Mouse (Mus musculus): Measurements from ENCODE around the gene Syvn1. TPM values are rescaled to one million over a fixed set of nuclear protein-coding genes. Genes with fewer than 3 reads are reported as not detected.

Syvn1 gene
- polyA plus RNA-seq, 1 experiment from 2014 or later = 27.5 TPM

GRCm38 (mm10) chr19:6015511-6016315 is 30.7 kb upstream of the Syvn1 start, which contains the start of gene Capn1:
Gene Capn1, minus strand, starts transcription at chr19:6015897.
- H3K9ac ChIP-seq (replicated peaks; ENCODE audit: low read depth, low read length) = peak within 1 kb of the TSS; percentile 45
- no peaks in the 10 kb centered on the region for H3K9me3 ChIP-seq (ENCODE audit: control insufficient read depth, low read depth, low read length)
- H3K4me3 ChIP-seq (ENCODE audit: low read depth, low read length) = peak within 1 kb of the TSS; percentile 50
- H3K27me3 ChIP-seq (ENCODE audit: control insufficient read depth, insufficient read depth, low read length) = no peaks in the 10 kb centered on the region
- H3K36me3 ChIP-seq (ENCODE audit: control insufficient read depth, insufficient read depth, low read length) = no peaks in the 10 kb centered on the region; the same call in 1 of the 2 replicates
- peak; percentile 68 for ATAC-seq (ENCODE audit: insufficient number of reproducible peaks, insufficient read depth, low FRiP score, low read depth)
- 2% methylated on average over 40 of the region's 40 CpGs for WGBS
- H3K27ac ChIP-seq (ENCODE audit: low read length) = peak within 1 kb of the TSS; percentile 59; the same call in 1 of the 2 replicates
- peak within 1 kb of the TSS; percentile 90 for H3K4me2 ChIP-seq (replicated peaks; ENCODE audit: low read depth, low read length)
- 0 out of 2 replicates have a peak, but pooled peaks cover 3% of the 10 kb centered on the region for H3K4me1 ChIP-seq (ENCODE audit: control insufficient read depth, insufficient read depth, low read length)

- Histone ChIP-seq H3K27ac (ENCODE audit: low read length) (no peak overlapping the region), H3K9ac (replicated peaks; ENCODE audit: low read depth, low read length) (no peak overlapping the region), H3K9me3 (ENCODE audit: control insufficient read depth, low read depth, low read length) (no peaks in the 10 kb centered on the region), H3K4me1 (ENCODE audit: control insufficient read depth, insufficient read depth, low read length) (0 out of 2 replicates have a peak, but pooled peaks cover 3% of the 10 kb centered on the region), H3K36me3 (ENCODE audit: control insufficient read depth, insufficient read depth, low read length) (no peaks in the 10 kb centered on the region), H3K4me2 (replicated peaks; ENCODE audit: low read depth, low read length) (no peak overlapping the region), H3K4me3 (ENCODE audit: low read depth, low read length) (no peak overlapping the region), H3K27me3 (ENCODE audit: control insufficient read depth, insufficient read depth, low read length) (no peaks in the 10 kb centered on the region)
- WGBS = 56% methylated on average over 7 of the region's 7 CpGs
- no peak for ATAC-seq (ENCODE audit: insufficient number of reproducible peaks, insufficient read depth, low FRiP score, low read depth)
These were observed 29.8 kb upstream of the Syvn1 start for GRCm38 (mm10) chr19:6016532-6016931.

- ATAC-seq (ENCODE audit: insufficient number of reproducible peaks, insufficient read depth, low FRiP score, low read depth) = no peak
- H3K27me3 ChIP-seq (ENCODE audit: control insufficient read depth, insufficient read depth, low read length) = no peaks in the 10 kb centered on the region
- H3K9me3 ChIP-seq (ENCODE audit: control insufficient read depth, low read depth, low read length) = no peaks in the 10 kb centered on the region
- H3K9ac ChIP-seq (replicated peaks; ENCODE audit: low read depth, low read length) = no peak overlapping the region
- H3K4me1 ChIP-seq (ENCODE audit: control insufficient read depth, insufficient read depth, low read length) = 0 out of 2 replicates have a peak, but pooled peaks cover 3% of the 10 kb centered on the region
- H3K4me2 ChIP-seq (replicated peaks; ENCODE audit: low read depth, low read length) = no peak overlapping the region
- H3K36me3 ChIP-seq (ENCODE audit: control insufficient read depth, insufficient read depth, low read length) = no peaks in the 10 kb centered on the region
- H3K27ac ChIP-seq (ENCODE audit: low read length) = no peak overlapping the region
- 29% methylated on average over 15 of the region's 15 CpGs for WGBS
- no peak overlapping the region for H3K4me3 ChIP-seq (ENCODE audit: low read depth, low read length)
These were observed 28.0 kb upstream of the Syvn1 start for GRCm38 (mm10) chr19:6018142-6019089.

GRCm38 (mm10) chr19:6020276-6020675 is 26.1 kb upstream of the Syvn1 start:
- Histone ChIP-seq H3K27ac (ENCODE audit: low read length) (no peak overlapping the region), H3K27me3 (ENCODE audit: control insufficient read depth, insufficient read depth, low read length) (no peaks in the 10 kb centered on the region), H3K4me3 (ENCODE audit: low read depth, low read length) (no peak overlapping the region), H3K9me3 (ENCODE audit: control insufficient read depth, low read depth, low read length) (no peaks in the 10 kb centered on the region), H3K9ac (replicated peaks; ENCODE audit: low read depth, low read length) (no peak overlapping the region), H3K4me2 (replicated peaks; ENCODE audit: low read depth, low read length) (no peak overlapping the region), H3K4me1 (ENCODE audit: control insufficient read depth, insufficient read depth, low read length) (no peaks in the 10 kb centered on the region), H3K36me3 (ENCODE audit: control insufficient read depth, insufficient read depth, low read length) (no peaks in the 10 kb centered on the region)
- 60% methylated on average over 3 of the region's 3 CpGs for WGBS
- no peak for ATAC-seq (ENCODE audit: insufficient number of reproducible peaks, insufficient read depth, low FRiP score, low read depth)

DNA sequence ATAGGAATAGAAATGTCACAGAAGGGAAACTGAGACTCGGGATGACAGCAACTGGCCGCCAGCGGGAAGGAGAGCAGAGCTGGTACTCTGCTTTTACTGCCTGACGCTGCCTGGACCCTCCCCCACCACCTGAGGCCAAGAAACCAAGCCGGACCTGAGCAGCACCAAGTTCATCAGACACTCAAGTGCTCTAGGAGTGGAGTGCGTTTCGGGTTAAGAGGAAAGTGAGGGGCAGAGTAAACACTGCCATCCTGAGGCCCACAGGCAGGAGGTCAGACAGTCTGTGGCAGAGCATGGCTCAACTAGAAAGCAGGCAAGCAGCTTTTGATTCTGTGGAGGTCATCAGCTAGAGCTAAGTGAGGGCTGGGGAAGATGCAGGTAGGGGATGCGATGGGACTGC is 23.3 kb upstream of the Syvn1 start:
- H3K27ac ChIP-seq (ENCODE audit: low read length) = no peak overlapping the region

GRCm38 (mm10) chr19:6023930-6024329 is 22.4 kb upstream of the Syvn1 start:
- H3K27me3 ChIP-seq (ENCODE audit: control insufficient read depth, insufficient read depth, low read length) = no peaks in the 10 kb centered on the region
- H3K4me3 ChIP-seq (ENCODE audit: low read depth, low read length) = no peak overlapping the region
- H3K36me3 ChIP-seq (ENCODE audit: control insufficient read depth, insufficient read depth, low read length) = no peaks in the 10 kb centered on the region
- no peak overlapping the region for H3K27ac ChIP-seq (ENCODE audit: low read length)
- ATAC-seq (ENCODE audit: insufficient number of reproducible peaks, insufficient read depth, low FRiP score, low read depth) = no peak
- H3K4me1 ChIP-seq (ENCODE audit: control insufficient read depth, insufficient read depth, low read length) = no peaks in the 10 kb centered on the region
- H3K9ac ChIP-seq (replicated peaks; ENCODE audit: low read depth, low read length) = no peak overlapping the region
- no peak overlapping the region for H3K4me2 ChIP-seq (replicated peaks; ENCODE audit: low read depth, low read length)
- 85% methylated on average over 7 of the region's 7 CpGs for WGBS
- H3K9me3 ChIP-seq (ENCODE audit: control insufficient read depth, low read depth, low read length) = no peaks in the 10 kb centered on the region

More for the DNA sequence above, 23.3 kb upstream of the Syvn1 start:
- no peaks in the 10 kb centered on the region for H3K27me3 ChIP-seq (ENCODE audit: control insufficient read depth, insufficient read depth, low read length)
- H3K9ac ChIP-seq (replicated peaks; ENCODE audit: low read depth, low read length) = no peak overlapping the region
- H3K36me3 ChIP-seq (ENCODE audit: control insufficient read depth, insufficient read depth, low read length) = no peaks in the 10 kb centered on the region
- H3K9me3 ChIP-seq (ENCODE audit: control insufficient read depth, low read depth, low read length) = no peaks in the 10 kb centered on the region
- no peak overlapping the region for H3K4me3 ChIP-seq (ENCODE audit: low read depth, low read length)
- 53% methylated on average over 8 of the region's 8 CpGs for WGBS
- ATAC-seq (ENCODE audit: insufficient number of reproducible peaks, insufficient read depth, low FRiP score, low read depth) = no peak
- H3K4me1 ChIP-seq (ENCODE audit: control insufficient read depth, insufficient read depth, low read length) = no peaks in the 10 kb centered on the region
- no peak overlapping the region for H3K4me2 ChIP-seq (replicated peaks; ENCODE audit: low read depth, low read length)

DNA sequence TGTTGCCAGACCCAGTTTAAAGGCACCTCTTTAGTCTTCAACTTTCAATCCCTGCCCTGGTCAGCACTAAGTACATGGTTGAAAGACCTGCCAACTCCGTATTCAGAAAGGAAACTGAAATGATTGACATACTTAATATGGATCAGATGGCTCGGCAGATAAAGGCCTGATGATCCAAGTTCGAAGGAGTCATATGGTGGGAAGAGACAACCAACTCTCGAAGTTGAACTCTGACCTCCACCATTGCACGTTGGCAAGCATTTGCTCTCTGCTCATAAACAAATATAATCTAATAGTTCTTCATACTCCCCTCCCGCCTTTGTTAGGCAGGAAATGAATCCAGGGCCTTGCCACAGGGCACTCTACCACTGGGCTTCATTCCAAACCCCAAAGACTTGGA is 17.4 kb upstream of the Syvn1 start:
- Histone ChIP-seq H3K4me2 (replicated peaks; ENCODE audit: low read depth, low read length) (no peak overlapping the region), H3K9ac (replicated peaks; ENCODE audit: low read depth, low read length) (no peak overlapping the region), H3K4me1 (ENCODE audit: control insufficient read depth, insufficient read depth, low read length) (no peaks in the 10 kb centered on the region), H3K4me3 (ENCODE audit: low read depth, low read length) (no peak overlapping the region), H3K27me3 (ENCODE audit: control insufficient read depth, insufficient read depth, low read length) (no peaks in the 10 kb centered on the region), H3K27ac (ENCODE audit: low read length) (no peak overlapping the region), H3K36me3 (ENCODE audit: control insufficient read depth, insufficient read depth, low read length) (no peaks in the 10 kb centered on the region), H3K9me3 (ENCODE audit: control insufficient read depth, low read depth, low read length) (no peaks in the 10 kb centered on the region)
- 79% methylated on average over 6 of the region's 6 CpGs for WGBS
- no peak for ATAC-seq (ENCODE audit: insufficient number of reproducible peaks, insufficient read depth, low FRiP score, low read depth)

DNA sequence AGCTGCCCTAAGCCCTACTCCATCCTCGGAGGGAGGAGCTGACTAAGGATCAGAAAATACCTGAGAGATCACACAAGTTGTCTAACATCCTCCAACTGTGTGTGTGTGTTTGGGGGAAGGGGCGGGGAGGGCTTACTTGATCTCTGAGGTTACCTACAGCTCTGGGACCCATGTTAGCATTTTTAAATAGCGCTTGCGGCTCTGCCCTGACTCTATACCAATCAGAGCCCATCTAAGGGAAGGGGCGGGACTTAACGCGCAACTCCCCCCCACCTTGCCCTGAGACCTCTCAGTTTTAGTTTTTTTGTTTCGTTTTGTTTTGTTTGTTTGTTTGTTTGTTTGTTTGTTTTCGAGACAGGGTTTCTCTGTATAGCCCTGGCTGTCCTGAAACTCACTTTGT is 16.9 kb upstream of the Syvn1 start:
- 73% methylated on average over 9 of the region's 9 CpGs for WGBS
- Histone ChIP-seq H3K4me1 (ENCODE audit: control insufficient read depth, insufficient read depth, low read length) (no peaks in the 10 kb centered on the region), H3K27me3 (ENCODE audit: control insufficient read depth, insufficient read depth, low read length) (no peaks in the 10 kb centered on the region), H3K27ac (ENCODE audit: low read length) (no peak overlapping the region), H3K9me3 (ENCODE audit: control insufficient read depth, low read depth, low read length) (no peaks in the 10 kb centered on the region), H3K36me3 (ENCODE audit: control insufficient read depth, insufficient read depth, low read length) (no peaks in the 10 kb centered on the region), H3K4me2 (replicated peaks; ENCODE audit: low read depth, low read length) (no peak overlapping the region), H3K4me3 (ENCODE audit: low read depth, low read length) (no peak overlapping the region), H3K9ac (replicated peaks; ENCODE audit: low read depth, low read length) (no peak overlapping the region)
- ATAC-seq (ENCODE audit: insufficient number of reproducible peaks, insufficient read depth, low FRiP score, low read depth) = no peak
